Mouse (Mus musculus) G1E (cell line): ENCODE data around the gene Arhgap10.

Experiments used
- CTCF ChIP-seq: IDR thresholded peaks from 2 replicates; pipeline ENCODE4 v1.5.1; 2012; ENCODE audit warnings: low read depth, low read length, inconsistent platforms, mixed read lengths
- TAL1 ChIP-seq: conservative IDR thresholded peaks from 2 replicates; pipeline ENCODE4 v1.6.1; 2012; ENCODE audit warnings: low read depth, low read length, inconsistent platforms, mixed read lengths

- TF ChIP-seq CTCF (no peak), TAL1 (no peak)
These were observed 27.5 kb downstream of the Arhgap10 start for GRCm38 (mm10) chr8:77490095-77490781.
